Mouse (Mus musculus): ENCODE data around the gene Rgs7. TPM values are rescaled to one million over a fixed set of nuclear protein-coding genes. Genes with fewer than 3 reads are reported as not detected.

Gene Rgs7
- not detected for total RNA-seq (2023)

DNA sequence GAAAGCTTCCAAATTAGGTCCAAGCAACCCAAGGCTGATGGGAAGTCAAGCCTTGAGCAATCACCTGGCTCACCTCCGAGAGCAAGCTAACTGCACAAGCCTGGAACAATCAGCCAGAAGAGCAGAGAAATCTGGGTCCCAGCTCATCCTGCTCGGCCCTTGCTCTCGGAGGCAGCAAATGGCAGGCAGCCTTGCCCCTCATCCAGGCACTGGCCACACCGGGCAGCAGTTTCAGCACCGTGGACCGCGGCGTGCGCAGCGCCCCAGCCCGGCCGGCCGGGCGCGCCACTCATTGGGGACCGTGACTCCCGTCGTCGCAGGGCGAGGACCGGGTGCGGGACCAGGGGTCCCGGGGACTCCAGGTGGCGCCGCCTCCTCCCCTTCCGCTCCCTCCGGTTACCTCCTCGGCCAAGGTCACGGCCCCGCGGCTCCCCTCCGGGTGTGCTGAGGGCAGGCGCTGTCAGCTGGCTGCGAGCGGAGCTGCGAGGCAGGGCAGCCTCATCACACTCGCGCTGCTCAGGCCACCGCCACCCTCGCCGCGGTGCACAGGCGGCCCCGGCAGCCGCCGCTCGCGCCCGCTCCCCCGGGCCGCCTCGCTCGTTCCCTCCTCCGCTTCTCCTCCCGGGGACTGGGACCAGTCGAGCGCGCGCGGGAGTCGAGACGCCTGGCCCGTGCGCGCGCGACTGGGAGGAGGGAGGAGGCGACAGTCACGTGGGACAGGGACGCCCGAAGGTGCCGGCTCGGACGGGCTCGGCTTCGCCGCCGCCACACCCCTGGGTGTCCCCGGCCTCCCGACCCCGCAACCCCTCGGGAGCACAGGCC, at the start of gene Rgs7:
Rgs7 (minus strand) TSS at position 640 of the 822 bp plus-strand sequence.

Other genes starting within 250 kb of the Rgs7 start
- gene Kmo, start 127.9 kb upstream of the Rgs7 start, total RNA-seq (2023), result 3.8 TPM
- gene Fh1, start 133.1 kb upstream of the Rgs7 start, total RNA-seq (2023), result 26.4 TPM
- 0.38 TPM for gene Opn3, start 200.3 kb upstream of the Rgs7 start, total RNA-seq (2023)
- gene Chml, start 200.4 kb upstream of the Rgs7 start, total RNA-seq (2023), result 4.9 TPM
- gene Wdr64, start 206.1 kb upstream of the Rgs7 start, total RNA-seq (2023), result not detected

All from CD4-positive naive resting alpha-beta T cell, adult 57 days (primary cell).